Mouse (Mus musculus): ENCODE measurements at regions not wholly inside any gene's neighbourhood (a gene's known extent, or its start where the extent isn't known, plus 50 kb on each side); places are given as distances from the start of the nearest gene placed in this dataset.

GRCm38 (mm10) chr3:21939738-21940137, 136.7 kb upstream of the Tbl1xr1 start:
- no peak for TF ChIP-seq CTCF (IDR thresholded peaks at IDR 0.05; ENCODE audit: low read depth)
- no peak for TF ChIP-seq EP300 (IDR thresholded peaks at IDR 0.05; ENCODE audit: low read depth)

All from heart, postnatal 0 days (tissue).